Mouse (Mus musculus): ENCODE data around the gene Rtf1.

The Rtf1 gene

DNA sequence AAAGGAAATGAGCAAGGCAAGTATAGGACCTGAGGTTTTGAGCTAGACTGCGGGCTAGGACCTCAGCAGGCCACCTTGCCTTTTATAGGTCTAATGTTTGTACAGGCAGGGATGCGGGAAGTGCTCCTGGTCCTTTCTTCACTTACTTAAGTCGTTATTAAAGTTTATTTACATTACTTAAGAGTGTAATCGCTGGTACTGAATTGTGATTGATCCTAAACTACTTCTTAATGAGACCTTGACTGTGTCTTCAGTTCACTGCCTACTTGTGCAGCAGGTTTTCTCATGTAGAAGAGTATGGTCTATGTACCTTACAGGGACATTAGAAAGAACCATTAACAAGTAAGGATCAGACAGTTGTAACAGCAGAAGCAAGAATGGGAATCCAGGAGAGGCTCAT is 55.9 kb downstream of the Rtf1 start:
- DNase-seq (ENCODE audit: low spot score), result no peak

DNA sequence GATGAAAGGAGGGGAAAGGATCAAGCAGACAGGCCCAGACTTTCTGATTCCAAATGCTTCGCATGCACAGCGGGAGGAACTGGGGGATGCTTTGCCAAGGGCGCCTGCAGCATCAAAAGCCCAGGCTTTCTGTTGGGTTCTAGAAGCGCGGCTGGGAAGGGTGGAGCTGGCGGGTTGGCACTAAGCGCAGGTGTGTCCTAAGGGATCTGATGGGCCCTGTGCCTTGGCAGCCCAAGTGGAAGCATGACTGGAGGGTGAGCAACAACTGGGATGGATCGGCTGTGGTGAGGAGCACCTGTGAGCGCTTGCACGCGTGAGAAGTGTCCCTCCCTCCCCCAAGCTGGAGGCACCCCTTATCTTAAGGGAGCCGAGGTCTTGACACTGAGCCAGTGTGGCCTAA is 62.3 kb downstream of the Rtf1 start:
- DNase-seq (ENCODE audit: low spot score), result no peak

DNA sequence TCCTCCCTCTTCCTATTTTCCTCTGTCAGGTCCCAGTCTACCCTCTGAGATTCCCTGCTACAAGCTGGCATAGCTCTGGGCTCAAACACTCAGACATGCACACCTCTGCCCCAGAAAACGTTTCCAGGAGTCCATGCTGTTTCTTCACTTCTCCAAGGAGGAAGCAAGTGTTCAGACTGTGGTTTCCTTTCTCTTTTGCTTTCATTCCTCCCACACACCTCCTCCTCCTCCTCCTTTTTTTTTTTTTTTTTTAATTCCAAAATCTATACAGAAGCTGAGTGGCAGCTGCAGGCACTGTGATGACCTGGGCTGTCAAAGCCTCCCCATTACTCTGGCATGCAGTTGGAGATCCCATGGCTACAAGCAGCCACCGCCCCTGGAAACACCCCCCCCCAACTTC is 65.7 kb downstream of the Rtf1 start:
- no peak for DNase-seq (ENCODE audit: low spot score)

DNA sequence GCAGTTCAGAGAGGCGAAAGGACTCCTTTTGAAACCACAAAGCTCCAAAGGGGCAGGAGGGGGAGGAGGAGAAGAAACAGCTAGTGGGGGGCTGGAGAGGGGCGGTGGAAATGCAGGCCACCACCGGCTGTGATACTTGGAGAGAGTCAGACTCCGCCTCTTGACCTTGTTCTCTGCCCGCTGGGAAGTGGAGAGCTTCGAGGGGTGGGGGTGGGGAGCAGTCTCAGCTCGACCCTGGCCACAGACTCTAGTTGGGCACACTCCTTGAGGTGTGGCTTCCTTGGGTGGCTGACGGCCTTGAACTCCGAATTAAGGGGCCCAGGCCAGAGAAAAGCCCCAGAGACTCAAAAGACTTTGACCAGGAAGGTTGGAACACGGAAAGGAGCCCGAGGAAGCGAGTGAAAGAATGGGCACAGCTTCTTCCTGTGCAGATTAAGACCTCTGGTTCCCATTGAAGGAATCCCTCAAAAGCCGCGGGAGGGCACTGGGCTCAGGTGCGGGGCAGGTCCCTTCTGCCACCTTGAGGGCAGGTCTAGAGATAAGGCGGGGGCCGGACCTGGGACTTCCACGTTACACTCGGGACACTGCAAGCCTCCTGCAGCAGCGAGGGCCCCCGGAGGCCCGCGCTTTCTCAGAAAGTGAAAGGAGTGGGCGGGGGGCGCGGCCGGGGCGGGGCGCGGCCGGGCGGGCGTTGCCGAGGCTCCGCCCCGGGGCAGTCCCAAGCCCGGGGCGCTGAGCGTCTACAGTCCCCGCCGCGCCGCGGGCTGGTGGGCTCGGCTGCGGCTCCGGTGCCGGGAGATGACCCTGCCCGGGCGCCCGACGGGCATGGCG is 66.9 kb downstream of the Rtf1 start, which contains the start of gene Itpka:
Itpka (plus strand) TSS at position 757 of the 831 bp plus-strand sequence.
- peak; percentile 43 for DNase-seq (ENCODE audit: low spot score)

DNA sequence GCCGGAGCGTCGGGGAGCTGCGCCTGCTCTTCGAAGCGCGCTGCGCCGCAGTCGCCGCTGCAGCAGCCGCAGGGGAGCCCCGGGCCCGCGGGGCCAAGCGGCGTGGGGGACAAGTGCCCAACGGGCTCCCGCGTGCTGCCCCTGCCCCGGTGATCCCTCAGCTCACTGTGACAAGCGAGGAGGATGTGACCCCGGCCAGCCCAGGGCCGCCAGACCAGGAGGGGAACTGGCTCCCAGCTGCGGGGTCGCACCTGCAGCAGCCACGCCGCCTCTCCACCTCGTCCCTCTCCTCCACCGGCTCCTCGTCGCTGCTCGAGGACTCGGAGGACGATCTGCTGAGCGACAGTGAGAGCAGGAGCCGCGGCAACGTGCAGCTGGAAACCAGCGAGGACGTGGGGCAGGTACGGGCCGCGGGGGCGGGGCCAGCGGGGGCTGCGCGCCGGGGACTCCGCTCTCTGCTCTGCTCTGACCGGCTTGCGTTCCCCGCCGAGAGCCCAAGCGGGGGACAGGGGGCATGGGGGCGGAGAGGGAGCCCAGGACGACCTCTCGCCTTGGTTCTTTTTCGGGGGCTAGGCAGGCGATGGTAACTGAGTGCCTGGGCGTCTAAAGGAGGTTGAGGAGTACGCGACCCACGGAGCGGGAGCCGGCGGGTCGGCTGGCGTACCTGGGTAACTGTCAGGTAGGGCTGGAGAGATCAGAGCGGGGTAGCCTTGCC is 67.8 kb downstream of the Rtf1 start:
- DNase-seq (ENCODE audit: low spot score), result no peak

DNA sequence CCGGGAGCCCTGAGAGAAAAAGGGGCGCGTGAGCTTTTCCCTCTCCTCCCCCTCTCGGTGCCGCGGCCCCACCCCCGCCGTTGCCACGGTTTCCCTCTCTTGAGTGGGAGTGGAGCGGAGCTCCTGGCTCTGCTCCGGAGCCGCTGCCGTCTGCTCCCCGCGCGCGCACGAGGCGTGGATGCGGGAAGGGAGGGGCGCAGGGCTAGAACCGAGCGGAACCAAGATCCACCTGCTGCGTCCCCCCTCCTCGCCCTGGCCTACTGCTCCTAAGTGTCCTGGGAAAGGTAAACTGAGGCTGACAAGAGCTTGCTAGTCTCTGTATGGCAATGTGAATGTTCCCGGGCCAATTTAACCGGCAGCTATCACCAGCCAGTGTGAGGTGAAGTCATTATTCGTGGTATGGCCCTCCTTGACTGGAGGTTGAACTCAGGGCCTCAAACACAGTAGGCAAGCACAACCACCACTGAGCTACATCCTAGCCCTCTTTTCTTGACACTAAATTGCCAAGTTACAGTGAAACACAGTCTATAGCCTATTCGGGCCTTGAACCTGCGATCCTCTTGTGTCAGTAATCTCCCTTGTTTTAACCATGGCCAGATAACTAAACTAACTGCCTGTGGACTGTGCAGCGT is 68.4 kb downstream of the Rtf1 start:
- DNase-seq (ENCODE audit: low spot score), result no peak

DNA sequence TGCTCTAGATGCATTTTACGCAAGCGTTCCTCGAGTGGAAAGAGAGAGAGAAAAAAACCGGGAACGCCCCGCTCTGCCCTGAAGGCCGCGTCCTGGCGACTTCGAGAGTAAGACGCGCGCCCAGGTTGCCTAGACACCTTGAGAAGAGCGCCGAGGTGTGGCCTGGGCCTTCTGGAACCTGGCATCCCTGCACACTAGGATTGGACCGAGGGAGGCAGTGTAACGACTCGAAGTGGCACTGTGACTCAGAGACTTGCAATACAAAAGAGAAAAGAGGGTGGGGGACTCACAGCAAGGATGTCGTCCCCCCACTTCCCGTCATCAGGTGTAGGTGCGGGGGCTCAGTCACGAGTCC is 68.9 kb downstream of the Rtf1 start:
- DNase-seq (ENCODE audit: low spot score), result no peak

DNA sequence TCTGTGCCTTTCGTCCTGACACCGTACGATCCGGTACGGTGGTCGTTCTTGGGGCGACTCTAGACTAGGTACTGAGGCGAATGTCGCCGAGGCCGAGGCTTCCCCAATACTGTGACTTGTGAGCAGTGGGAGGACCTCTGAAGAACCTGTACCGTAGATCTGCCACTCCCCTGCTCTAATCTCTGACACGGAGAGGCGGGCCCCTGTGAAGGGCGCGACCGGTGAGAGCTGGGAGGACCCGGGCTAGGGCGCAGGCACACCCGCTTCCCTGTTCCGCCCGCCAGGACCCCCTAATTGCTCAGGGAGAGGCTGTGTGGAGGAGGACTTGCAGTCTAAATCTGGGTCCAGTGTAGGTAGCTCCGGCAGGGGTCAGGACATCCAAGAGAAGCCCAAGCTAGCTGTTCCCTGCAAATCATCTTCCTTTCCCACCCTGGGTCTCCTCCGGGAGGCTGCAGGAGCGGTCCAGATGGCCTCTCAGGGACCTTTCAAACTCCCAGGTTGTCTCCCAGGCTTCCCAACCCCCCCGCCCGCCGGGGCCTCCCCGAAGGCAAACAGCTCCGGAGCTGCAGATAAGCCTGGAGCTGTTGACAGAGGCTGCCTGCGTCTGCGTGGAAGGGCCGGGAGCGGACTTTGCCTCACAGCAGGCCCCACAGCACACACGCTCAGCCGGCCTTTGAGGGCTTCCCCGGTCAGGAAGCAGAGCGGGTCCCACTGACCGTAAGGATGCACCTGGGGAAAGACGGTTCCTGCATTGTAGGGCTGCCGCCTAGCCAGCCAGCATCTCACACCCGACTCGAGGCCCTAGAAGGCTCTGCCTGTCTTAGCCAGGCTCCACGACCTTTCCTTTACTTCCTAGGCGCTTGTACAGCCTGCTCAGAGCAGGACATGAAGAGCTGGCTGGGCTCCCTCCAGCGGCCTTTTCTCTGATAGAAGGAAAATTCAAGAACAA is 69.6 kb downstream of the Rtf1 start:
- no peak for DNase-seq (ENCODE audit: low spot score)

DNA sequence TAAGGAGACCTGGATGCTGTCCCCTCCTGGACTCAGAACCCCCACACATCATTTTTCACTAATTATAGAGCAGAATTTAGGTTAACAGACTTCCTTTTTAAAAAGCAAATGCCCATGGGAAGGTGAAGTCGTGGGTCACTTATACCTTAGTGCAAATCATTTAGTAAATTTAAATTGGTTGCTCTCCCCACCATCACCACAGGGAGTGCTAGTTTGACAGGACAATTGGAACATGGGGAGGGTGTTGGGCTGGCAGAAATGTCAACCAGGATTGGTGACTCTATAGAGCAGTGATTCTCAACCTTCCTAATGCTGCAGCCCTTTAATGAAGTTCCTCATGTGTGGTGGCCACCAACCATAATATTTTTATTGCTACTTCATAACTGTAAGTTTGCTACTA is 70.4 kb downstream of the Rtf1 start:
- no peak for DNase-seq (ENCODE audit: low spot score)

DNA sequence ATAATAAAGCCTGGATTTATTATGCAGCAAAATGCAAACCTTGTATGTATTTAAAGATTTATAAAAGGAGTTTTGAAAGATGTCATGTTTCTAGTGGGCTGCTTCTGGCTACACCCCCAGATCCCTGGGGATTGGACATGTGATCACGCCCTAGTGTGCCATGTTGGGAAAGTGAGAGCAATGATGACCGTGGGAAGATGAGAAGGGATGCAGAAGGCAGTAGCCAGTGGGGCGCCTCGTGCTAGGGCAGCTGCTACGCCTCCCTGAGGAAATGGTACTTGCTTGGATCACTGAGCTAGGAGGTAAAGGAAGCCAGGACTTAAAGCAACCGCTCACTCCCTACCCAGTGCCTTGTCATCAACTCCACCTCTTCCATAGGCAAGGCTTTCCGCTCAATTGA is 72.7 kb downstream of the Rtf1 start:
- no peak for DNase-seq (ENCODE audit: low spot score)

DNA sequence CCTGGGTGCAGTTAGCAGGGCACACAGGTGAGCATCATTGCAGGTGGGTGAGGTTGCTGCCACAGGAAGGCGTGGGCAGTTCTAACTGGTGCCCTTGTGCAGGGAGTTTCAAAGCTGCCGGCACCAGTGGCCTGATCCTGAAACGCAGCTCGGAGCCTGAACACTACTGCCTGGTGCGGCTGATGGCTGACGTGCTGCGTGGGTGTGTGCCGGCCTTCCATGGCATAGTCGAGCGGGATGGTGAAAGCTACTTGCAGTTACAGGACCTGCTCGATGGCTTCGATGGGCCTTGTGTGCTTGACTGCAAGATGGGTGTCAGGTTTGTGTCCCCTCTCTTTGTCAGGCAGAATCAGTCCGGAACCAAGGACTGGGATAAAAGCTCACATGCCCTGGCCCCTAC is 74.4 kb downstream of the Rtf1 start:
- no peak for DNase-seq (ENCODE audit: low spot score)

DNA sequence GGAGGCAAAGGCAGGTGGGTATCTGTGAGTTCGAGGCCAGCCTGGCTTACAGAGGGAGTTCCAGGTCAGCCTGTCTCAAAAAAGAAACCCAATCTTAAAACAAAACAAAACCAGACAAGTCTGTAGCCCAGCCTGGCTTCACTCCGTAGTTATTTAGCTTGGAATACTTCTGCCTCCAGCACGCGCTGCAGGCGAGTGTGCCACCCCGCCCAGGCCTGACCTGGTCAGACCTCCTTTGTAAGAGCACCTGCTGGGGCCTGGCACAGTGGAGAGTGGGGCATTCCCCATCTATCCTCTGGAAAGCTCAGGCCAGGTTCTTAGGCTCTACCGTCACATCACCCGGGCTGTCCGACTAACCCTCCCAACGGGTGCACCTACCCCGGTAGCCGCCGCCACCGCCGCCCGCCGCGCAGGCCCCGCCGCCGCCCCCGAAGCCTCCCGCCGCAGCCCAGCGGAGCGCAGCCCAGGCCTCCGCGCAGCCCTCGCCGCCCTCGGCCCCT is 82.8 kb downstream of the Rtf1 start:
- DNase-seq (ENCODE audit: low spot score), result no peak

DNA sequence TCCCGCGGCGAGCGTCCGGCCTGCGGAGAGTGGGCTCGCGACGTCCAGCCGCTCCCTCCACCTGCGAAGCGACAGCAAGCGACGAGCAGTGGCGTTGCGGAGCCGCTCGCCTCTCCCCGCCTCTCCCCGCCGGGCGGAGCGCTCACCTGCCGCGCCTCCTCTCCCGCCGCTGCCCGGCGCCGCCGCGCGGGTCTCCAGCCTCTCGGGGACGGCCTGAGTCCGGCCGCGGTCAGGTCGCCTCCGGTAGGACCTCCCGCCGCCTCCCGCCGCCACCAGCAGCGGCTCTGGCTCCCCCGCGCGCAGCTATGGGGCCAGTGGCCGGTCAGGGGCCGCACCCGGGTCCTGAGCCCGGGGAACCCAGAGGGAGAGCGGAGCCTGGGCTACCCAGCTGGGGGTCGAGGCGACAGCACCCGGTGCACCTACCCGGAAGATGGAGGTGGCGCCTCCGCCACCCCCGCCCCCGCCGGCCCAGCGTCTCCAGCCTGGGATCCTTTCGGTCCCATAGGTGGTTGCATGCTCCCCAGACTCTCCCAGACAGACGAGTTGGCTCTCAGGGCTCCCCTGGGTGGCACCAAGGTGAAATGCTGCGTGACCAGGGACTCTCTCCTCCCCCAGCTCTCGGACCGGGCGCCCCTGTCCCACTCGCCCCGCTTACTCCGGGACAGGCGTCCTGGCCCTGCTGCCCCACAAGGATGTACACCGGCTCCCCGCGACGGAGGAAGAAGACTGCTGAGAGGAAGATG is 83.4 kb downstream of the Rtf1 start:
- no peak for DNase-seq (ENCODE audit: low spot score)

DNA sequence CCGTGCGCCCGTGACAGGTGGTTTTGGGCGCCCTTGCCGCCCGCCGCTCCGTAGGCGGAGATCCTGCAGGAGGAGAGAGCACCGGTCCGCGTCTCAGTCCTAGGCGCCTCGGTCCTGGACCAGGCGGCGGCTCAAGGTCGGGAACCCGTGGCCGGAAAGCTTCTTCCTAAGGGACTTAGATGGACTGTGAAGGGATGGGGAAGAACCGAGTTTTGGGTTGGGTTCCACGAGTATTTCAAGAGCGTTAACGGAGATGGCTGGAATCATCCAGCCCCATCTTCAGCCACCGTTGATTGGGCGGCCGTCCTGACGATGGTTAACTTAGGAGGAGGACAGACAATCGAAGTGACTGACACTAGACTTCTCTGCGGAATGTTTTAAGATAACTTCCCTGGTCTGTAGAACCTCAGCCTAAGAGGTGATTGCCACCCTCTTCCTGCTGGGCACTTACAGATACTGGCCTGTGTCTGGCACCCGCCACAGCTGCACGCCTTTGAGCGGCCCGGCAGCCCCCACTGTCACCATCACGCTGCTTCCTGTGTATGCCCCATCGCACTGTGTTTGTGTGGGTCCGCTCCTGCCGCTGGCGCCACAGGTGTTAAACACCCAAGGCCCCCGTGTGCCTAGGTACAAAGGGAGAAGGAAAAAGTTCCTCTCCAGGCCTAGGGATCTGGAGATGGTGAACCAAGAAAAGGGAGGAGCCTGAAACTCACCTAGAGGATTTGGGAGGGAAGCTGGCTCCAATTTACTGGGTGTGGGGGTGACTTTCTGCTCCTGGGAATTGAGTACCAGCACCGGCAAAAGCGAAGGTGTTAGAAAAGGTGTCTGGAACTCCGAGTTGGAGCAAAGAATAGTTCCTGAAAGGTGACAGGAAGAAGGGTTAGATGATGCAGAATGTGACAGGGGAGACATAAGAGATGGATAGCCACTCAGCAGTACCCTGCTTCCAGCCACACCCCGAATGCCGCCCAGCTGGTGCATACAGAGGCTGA is 84.3 kb downstream of the Rtf1 start:
- no peak for DNase-seq (ENCODE audit: low spot score)

DNA sequence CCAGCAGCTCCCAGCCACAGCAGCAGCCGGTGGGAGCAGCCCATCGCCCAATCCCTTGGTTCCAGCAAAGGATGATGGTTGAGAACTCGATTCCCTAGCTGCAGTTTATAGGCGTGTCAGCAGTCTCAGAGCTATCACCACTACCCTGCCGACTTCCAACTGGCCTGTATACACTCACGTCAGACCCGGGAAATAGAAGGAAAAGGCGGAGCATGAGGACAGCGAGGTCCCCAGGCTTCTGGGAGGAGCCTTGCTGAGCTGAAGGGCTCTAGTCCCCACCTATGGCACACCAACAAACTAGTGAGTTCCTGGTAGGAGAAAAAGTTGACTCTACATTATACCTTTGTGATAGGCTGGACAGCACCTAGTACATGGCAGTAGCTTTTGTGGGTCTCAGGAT is 85.4 kb downstream of the Rtf1 start, which contains the start of gene Ltk:
Ltk (minus strand) TSS at position 181 of the 400 bp plus-strand sequence.
- no peak for DNase-seq (ENCODE audit: low spot score)

DNA sequence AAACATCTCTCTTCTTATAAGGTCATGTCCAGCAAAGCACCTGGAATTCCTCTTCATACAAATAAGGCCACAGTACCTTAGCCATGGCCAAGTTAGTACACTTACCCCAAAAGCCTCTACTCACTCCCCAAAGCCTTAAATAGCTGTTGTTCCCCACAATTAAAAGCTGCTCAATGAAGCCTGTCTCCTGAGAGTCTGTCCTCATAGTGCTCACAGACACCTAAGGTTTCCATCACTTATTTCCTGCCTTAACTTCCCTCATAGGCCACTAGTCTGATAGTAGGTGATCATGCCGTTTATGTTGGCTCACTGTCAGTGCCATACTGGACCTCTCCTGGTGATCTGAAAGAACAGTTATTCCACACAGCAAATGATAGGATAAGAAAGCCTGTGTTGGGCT is 87.4 kb downstream of the Rtf1 start:
- no peak for DNase-seq (ENCODE audit: low spot score)

DNA sequence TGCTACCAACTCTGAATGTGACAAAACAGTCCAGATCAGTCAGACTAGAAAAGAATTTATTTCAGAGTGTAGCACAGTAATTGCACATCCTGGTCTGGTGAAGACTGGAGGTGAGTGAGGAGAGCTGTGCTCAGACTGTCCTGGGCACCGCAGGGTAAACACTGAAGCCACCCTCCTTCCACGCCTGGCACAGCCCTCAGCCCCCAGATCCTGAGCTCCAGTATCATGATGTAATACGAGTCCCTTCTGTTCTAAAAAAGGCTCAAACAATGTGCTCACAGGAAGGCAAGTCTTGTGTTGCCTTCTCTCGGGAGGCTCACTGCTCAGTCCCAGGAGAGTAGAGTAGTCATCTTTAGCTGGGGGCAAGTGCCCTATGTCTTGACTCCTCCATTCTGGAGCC is 89.1 kb downstream of the Rtf1 start:
- no peak for DNase-seq (ENCODE audit: low spot score)

DNA sequence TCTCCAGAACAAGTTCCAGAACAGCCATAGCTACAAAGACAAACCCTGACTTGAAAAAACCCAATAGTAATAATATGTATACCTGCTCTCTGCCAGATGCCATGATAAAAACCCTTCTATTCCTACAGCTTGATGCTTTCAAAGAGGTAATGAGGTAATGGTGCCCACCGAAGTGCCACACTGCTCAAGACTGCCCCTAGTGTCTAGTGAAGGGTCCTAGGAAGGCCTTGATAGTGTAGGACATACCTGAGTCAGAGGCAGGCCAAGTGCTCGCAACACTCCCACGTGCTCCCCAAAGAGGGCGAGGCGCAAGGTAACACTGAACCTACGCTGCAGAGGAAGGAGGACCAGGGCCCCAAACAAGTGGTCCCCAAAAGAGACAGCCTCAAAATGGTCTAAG is 92.4 kb downstream of the Rtf1 start:
- DNase-seq (ENCODE audit: low spot score), result no peak
